Mouse (Mus musculus) retina, postnatal 1 day (tissue): ENCODE results near the gene Rfpl4.
"Not testable (repeated sequence)": the region's sequence is repeated elsewhere in the genome, so short reads cannot be mapped to it uniquely, and the experiment has no call there.

ENCODE experiments used
- DNase-seq: peaks from one replicate; pipeline ENCODE4 v3.0.0-alpha.2; 2012

Gene Rfpl4

GRCm38 (mm10) chr7:5116850-5117249 is at the start of gene Rfpl4:
Gene Rfpl4, minus strand, starts transcription at chr7:5116950.
- DNase-seq, result no peak

GRCm38 (mm10) chr7:5149570-5149969 is 32.8 kb upstream of the Rfpl4 start, which contains the start of gene Vmn1r55:
Gene Vmn1r55, minus strand, starts transcription at chr7:5149670.
- DNase-seq, result not testable (repeated sequence)

- peak; percentile 76 for DNase-seq
Measured at GRCm38 (mm10) chr7:5125549-5126406, 9.0 kb upstream of the Rfpl4 start, which contains the start of gene Rasl2-9. Gene Rasl2-9, minus strand, starts transcription at chr7:5125950.

- DNase-seq, result no peak
Measured at GRCm38 (mm10) chr7:5125078-5125477, 8.3 kb upstream of the Rfpl4 start.

GRCm38 (mm10) chr7:5112701-5113100 is 4.0 kb downstream of the Rfpl4 start:
- no peak for DNase-seq

- DNase-seq, result no peak
Measured at GRCm38 (mm10) chr7:5109301-5109700, 7.4 kb downstream of the Rfpl4 start.

GRCm38 (mm10) chr7:5108272-5108671 is 8.5 kb downstream of the Rfpl4 start:
- DNase-seq, result no peak

- no peak for DNase-seq
Measured at GRCm38 (mm10) chr7:5102564-5102963, 14.2 kb downstream of the Rfpl4 start.

GRCm38 (mm10) chr7:5101066-5101663 is 15.6 kb downstream of the Rfpl4 start:
- DNase-seq, result no peak

GRCm38 (mm10) chr7:5099796-5100195 is 17.0 kb downstream of the Rfpl4 start:
- no peak for DNase-seq

- no peak for DNase-seq
Measured at GRCm38 (mm10) chr7:5098769-5099168, 18.0 kb downstream of the Rfpl4 start.

- no peak for DNase-seq
Measured at GRCm38 (mm10) chr7:5092831-5093510, 23.8 kb downstream of the Rfpl4 start.

- no peak for DNase-seq
Measured at GRCm38 (mm10) chr7:5092381-5092780, 24.4 kb downstream of the Rfpl4 start.

- no peak for DNase-seq
Measured at GRCm38 (mm10) chr7:5091008-5091728, 25.6 kb downstream of the Rfpl4 start.

GRCm38 (mm10) chr7:5089853-5090252 is 26.9 kb downstream of the Rfpl4 start:
- DNase-seq, result no peak

GRCm38 (mm10) chr7:5087886-5088285 is 28.9 kb downstream of the Rfpl4 start:
- DNase-seq, result no peak

GRCm38 (mm10) chr7:5086921-5087440 is 29.8 kb downstream of the Rfpl4 start:
- DNase-seq, result no peak

GRCm38 (mm10) chr7:5085512-5085911 is 31.2 kb downstream of the Rfpl4 start:
- no peak for DNase-seq

- DNase-seq, result no peak
Measured at GRCm38 (mm10) chr7:5083325-5084105, 33.2 kb downstream of the Rfpl4 start.

GRCm38 (mm10) chr7:5081939-5082338 is 34.8 kb downstream of the Rfpl4 start:
- DNase-seq, result no peak

- DNase-seq, result no peak
Measured at GRCm38 (mm10) chr7:5081241-5081640, 35.5 kb downstream of the Rfpl4 start.

GRCm38 (mm10) chr7:5080815-5081214 is 35.9 kb downstream of the Rfpl4 start:
- no peak for DNase-seq
